Mouse (Mus musculus) E14TG2a.4 (cell line): ENCODE measurements around the gene Sema5b.

Experiments used
- CTCF ChIP-seq: conservative IDR thresholded peaks from 2 replicates; pipeline ENCODE4 v1.5.1; 2014; ENCODE audit warnings: low read length
- NANOG ChIP-seq: IDR thresholded peaks from 2 replicates; pipeline ENCODE4 v1.6.1; 2014; ENCODE audit warnings: borderline replicate concordance, low read length, mixed read lengths
- POU5F1 ChIP-seq: IDR thresholded peaks from 2 replicates; pipeline ENCODE4 v1.6.1; 2014; ENCODE audit warnings: low read length, borderline replicate concordance

DNA sequence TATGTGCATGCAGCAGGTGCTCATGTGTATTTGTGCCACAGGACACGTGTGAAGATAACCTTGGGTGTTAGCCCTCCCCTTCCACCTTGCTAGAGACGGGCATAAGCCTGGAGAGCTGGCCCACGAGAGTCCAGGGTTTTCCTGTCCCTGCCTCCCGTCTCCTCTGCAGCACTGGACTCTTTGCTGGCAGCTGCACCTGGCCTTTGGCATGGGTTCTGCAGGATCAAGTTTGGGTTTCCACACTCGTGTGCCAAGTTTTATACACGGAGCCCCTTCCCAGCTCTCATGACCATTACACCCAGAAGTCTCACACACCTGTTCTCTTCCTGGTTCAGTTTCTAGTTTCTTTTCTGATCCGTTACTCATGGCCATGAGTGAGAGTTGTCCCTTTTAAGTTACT is 172.7 kb downstream of the Sema5b start:
- TF ChIP-seq CTCF, result no peak
- TF ChIP-seq POU5F1, result no peak
- no peak for TF ChIP-seq NANOG
